Mouse (Mus musculus): Measurements from ENCODE around the gene Gbx2.

- TF ChIP-seq POLR2A (IDR thresholded peaks at IDR 0.05; ENCODE audit: control insufficient read depth, low read depth, low read length) (no peak), CTCF (IDR thresholded peaks at IDR 0.05; ENCODE audit: control insufficient read depth, insufficient read depth, insufficient replicate concordance, low read depth, low read length) (no peak)
Measured at GRCm38 (mm10) chr1:89902236-89902635, 28.7 kb downstream of the Gbx2 start.
